Mouse (Mus musculus): ENCODE measurements around the gene Clasp1. TPM values are rescaled to one million over a fixed set of nuclear protein-coding genes. Genes with fewer than 3 reads are reported as not detected.

The Clasp1 gene
- polyA plus RNA-seq (2014; fragmentation: Illumina TruSeq; extraction: RNeasy Lipid Tissue Mini Kit (QIAGEN cat#74804); ENCODE audit: low read depth, low replicate concordance) = 69.1 TPM

GRCm38 (mm10) chr1:118388757-118389453, at the start of gene Clasp1:
Clasp1 (plus strand) TSS chr1:118389058.

GRCm38 (mm10) chr1:118627781-118628464, 239.1 kb downstream of the Clasp1 start, which contains the start of gene Tfcp2l1:
Tfcp2l1 (plus strand) TSS chr1:118627945.

Other genes with a start within 250 kb of the Clasp1 start
- gene Gm29106, start 212.5 kb upstream of the Clasp1 start, polyA plus RNA-seq (2014; fragmentation: Illumina TruSeq; extraction: RNeasy Lipid Tissue Mini Kit (QIAGEN cat#74804); ENCODE audit: low read depth, low replicate concordance) = not detected
- gene Tsn, start 77.3 kb upstream of the Clasp1 start, polyA plus RNA-seq (2014; fragmentation: Illumina TruSeq; extraction: RNeasy Lipid Tissue Mini Kit (QIAGEN cat#74804); ENCODE audit: low read depth, low replicate concordance) = 56.3 TPM
- gene Nifk, start 67.2 kb upstream of the Clasp1 start, polyA plus RNA-seq (2014; fragmentation: Illumina TruSeq; extraction: RNeasy Lipid Tissue Mini Kit (QIAGEN cat#74804); ENCODE audit: low read depth, low replicate concordance) = 45.4 TPM
- 4.5 TPM for gene Tfcp2l1, start 238.9 kb downstream of the Clasp1 start, polyA plus RNA-seq (2014; fragmentation: Illumina TruSeq; extraction: RNeasy Lipid Tissue Mini Kit (QIAGEN cat#74804); ENCODE audit: low read depth, low replicate concordance)

All from testis, adult 10 weeks (tissue).